Mouse (Mus musculus) heart, postnatal 14 days (tissue): Measurements from ENCODE around the gene Pgm2. TPM values are rescaled to one million over a fixed set of nuclear protein-coding genes. Genes with fewer than 3 reads are reported as not detected.

Experiments
- DNase-seq, 2 experiments: peaks; one replicate each; pipeline ENCODE4 v3.0.0; 2021 to 2022
- intact Hi-C: fragments of 180-260 bp; cut with DNase I; formaldehyde crosslinking; loops from one replicate; pipeline ENCODE4 v1.15.1; 2025
- total RNA-seq, 2 experiments: library from RNA; stranded (reverse); gene quantifications; 2 replicates each; pipeline ENCODE4 v1.2.3; 2021

The Pgm2 gene
- total RNA-seq, 2 experiments from 2014 or later, result 9.4 to 10.6 TPM

DNA sequence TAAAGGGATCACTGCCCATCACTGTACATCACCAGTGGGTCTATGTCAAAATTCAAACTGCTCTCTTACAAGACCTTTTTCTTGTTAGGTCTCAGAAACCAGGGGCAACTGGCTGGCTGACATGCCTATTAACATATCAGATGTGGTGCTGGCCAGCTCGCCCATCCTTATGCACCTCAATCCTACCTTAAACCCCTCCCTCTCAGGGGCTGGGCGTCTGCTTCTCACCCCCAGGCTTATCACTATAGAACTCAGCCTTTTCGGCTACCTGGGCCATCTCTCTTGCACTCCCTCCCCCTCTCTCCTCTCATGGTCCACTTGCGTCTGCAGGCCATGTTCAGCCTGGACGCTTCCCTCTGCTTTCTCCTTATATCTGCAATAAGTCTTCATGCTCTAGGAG, 38.8 kb downstream of the Pgm2 start:
- intact Hi-C loops, result no loop called here
- no peak for DNase-seq

- DNase-seq, result no peak
- intact Hi-C loops, result no loop called here
These were observed 41.2 kb downstream of the Pgm2 start for GRCm38 (mm10) chr5:64133901-64134300.

- intact Hi-C loops, result loop anchor here (5.0 kb wide), 1 partner anchor 131 kb away; no protein-coding TSS in a partner anchor
- DNase-seq, result peak in 1 of 2 experiments; percentile 10
These were observed 43.6 kb downstream of the Pgm2 start for GRCm38 (mm10) chr5:64136325-64136724.

DNA sequence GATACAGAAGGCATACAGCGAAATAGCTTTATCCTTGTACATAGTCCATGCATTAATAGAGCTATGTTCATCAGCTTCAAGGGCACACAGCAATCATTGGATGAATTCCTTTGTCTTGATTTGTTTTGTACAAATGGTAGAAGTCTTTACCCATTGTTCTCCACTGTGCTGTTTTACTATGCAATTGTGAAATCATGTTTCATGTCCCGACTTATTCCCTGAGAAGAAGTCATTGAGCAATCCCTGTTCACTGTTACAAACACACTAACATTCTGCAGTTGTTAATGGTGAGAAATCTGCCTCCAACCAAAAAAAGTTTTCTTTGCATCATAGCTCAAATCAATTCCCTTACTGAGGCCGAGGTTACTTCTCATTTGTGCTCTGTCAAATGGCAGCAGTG, 47.5 kb downstream of the Pgm2 start:
- DNase-seq, result no peak
- intact Hi-C loops, result no loop called here

- DNase-seq, result no peak
- intact Hi-C loops, result no loop called here
These were observed 51.6 kb downstream of the Pgm2 start for GRCm38 (mm10) chr5:64144315-64144714.

DNA sequence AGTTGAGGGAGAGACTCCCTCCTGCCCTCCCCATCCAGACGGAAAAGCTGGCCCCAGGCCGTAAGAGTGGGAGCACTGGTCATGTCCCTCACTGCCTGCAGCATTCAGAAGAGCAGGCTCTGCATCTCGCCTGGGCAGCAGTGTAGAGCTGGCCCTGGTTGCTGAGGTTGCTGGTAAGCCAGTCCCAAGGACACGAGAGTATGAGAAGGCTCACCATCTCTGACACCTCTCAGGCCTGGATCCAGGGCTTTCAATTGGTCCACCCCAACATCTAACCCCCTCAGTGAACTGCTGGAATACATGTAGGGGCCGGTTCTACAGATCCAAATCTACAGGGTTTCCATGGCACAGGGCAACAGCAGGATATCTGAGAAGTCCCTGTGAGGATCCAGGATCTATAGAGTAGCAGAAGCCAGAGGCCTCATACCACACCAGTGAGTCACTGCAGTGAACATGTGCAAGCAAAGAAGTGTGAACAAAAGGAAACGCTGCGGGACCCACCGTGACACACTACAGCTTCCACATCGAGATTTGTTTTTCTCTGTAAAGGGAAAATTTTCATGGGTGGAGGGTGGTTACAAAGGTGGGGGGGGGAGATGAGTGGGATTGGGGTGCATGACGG, 53.7 kb downstream of the Pgm2 start:
- intact Hi-C loops, result no loop called here
- DNase-seq, result no peak

- intact Hi-C loops, result no loop called here
- DNase-seq, result no peak
These were observed 56.7 kb downstream of the Pgm2 start for GRCm38 (mm10) chr5:64149184-64150127.

DNA sequence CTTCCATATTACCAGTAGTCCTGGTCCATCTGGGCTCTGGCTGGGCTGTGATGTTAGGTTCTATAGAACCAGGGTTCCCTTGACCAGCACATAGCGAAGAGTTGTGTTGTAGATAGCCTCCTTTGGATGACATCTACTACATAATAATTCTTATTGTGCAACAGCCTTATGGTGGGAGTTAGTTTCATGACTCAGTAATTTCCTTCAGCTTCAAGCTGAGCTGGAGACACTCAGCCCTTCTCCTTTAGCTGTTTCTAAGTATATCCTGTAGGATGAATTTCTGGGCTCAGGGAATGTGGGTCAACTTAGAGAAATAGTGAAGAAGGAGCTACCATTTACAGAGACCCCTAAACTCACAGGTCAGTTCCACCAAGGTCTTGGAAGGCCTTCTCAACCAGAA, 60.6 kb downstream of the Pgm2 start:
- no peak for DNase-seq
- intact Hi-C loops, result no loop called here

- intact Hi-C loops, result loop anchor here (5.0 kb wide), 1 partner anchor 249 kb away; no protein-coding TSS in a partner anchor
- peak; percentile 57 to 58 for DNase-seq
These were observed 63.3 kb downstream of the Pgm2 start, which contains the start of gene Tbc1d1 for GRCm38 (mm10) chr5:64155861-64156550. Gene Tbc1d1 (plus strand): TSS chr5:64156305.

DNA sequence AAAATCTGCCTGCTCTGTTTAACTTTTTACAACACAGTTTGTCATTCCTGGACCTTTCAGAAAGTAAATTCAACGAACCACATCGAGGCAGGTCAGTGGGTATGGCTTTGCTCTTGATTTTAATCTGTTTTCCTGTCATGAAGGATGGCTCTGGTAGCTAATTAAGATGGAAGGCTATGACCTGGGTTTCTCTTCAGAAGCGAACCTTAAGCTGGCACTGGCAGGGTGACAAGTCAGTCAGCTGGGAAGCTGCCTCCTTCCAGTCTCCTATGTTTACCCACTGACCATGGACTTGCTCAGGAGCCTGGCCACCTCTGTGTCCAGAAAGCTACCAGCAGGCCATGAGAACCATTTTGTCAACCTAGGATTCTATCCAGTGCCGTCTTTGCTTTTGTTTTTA, 63.8 kb downstream of the Pgm2 start:
- DNase-seq, result peak in 1 of 2 experiments; percentile 13
- intact Hi-C loops, result loop anchor here (5.0 kb wide), 1 partner anchor 249 kb away; no protein-coding TSS in a partner anchor

GRCm38 (mm10) chr5:64157926-64158325, 65.2 kb downstream of the Pgm2 start:
- intact Hi-C loops, result loop anchor here (5.0 kb wide), 1 partner anchor 251 kb away; no protein-coding TSS in a partner anchor
- DNase-seq, result no peak

DNA sequence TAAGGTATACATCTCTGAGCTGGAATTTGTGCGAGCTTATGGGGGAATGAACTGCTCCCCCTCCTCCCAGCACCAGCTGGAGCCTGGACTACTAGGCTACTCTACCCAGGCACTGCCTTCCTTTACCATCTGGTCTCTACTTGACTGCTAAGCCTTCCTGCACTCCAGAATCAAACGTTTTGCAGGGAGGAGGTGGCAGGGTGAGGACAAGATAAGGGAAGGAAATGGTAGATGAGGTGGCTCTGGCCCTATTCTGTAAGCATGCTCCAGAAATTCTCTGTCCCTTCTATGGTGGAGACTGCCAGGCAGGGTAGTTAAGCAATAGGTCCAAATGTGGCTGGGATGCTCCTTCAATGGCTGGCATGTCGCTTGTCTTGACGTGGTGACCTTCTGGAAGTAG, 65.8 kb downstream of the Pgm2 start:
- intact Hi-C loops, result loop anchor here (5.0 kb wide), 1 partner anchor 251 kb away; no protein-coding TSS in a partner anchor
- DNase-seq, result no peak

DNA sequence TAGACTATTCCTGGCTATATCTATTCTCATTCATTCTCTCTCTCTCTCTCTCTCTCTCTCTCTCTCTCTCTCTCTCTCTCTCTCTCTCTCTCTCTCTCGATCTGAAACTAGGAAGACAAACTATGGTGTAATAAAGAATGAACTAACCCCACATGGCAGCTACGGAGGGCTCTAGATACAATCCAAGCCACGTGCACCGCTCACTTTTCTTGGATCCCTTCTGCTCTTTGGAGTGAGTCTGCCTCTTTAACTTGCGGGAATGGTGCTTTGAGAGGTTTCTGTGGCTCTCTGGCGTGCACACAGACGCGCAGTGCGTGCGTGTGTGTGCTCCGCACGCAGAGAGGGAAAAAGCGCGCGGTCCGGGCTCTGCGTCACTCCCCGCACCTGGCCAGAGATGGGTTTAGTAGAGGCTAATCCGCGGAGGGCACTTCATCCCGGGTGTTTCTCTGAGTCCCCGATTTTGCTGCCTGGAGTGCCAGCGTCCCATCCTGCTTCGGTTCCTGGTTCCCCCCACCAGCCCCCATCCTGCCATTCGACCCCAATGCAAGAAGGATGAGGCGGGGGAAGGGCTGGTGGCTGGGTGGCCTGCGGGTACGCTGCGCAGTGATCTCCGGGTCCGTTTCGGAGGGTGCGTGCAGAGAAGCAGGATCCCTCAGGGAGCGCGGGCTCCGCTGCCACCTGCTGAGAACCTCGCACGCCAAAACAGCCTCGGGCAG, 66.5 kb downstream of the Pgm2 start:
- peak in 1 of 2 experiments; percentile 9 for DNase-seq
- intact Hi-C loops, result loop anchor here (5.0 kb wide), 1 partner anchor 252 kb away; no protein-coding TSS in a partner anchor

DNA sequence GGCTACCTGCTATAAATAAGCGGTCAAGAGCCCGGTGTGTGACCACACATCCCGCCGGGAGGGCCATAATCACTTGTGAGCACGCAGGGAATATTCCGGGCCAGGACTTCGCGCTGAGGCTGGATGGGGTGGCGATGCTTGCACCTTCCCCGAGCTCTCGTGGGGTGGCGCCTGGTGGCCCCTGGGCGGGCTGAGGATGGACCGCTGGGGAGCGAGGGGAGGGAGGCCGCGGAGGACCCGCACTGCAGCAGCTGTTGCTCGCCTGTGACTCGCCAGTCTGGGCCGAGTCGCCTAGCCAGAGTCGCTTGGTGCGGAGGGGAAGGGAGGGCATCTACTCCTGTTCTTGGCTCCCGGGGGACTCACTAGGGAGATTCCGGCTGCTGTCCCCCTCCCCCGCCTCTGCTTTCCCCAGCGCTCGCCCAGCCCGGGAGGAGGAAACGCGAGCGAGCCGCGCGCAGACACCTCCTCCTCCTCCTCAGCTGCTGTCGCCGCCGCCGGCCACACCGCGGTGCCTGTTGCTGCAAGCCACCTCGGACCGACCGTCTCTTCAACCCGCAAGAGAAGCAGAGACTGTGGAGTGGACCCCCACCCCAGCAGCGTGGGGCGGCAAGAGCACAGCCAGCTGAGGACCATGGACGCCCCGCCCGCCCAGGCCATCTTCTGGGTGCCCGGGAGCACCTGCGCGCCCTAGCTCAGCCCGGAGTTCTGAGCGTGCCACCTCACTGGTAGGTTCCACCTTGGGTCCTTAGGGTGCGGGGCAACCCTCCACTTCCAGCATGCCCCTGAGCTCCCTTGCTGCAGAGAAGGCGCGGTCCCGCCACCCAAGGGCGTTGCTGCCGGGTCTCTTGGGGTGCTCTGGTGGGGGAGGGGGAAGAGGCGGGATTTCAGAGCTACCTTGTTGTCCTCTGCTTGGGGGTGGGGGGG, 67.3 kb downstream of the Pgm2 start:
- DNase-seq, result peak; percentile 66 to 70
- intact Hi-C loops, result loop anchor here (5.0 kb wide), 1 partner anchor 253 kb away; no protein-coding TSS in a partner anchor

- intact Hi-C loops, result no loop called here
- DNase-seq, result peak in 1 of 2 experiments; percentile 10
These were observed 68.1 kb downstream of the Pgm2 start for GRCm38 (mm10) chr5:64160705-64161391.

DNA sequence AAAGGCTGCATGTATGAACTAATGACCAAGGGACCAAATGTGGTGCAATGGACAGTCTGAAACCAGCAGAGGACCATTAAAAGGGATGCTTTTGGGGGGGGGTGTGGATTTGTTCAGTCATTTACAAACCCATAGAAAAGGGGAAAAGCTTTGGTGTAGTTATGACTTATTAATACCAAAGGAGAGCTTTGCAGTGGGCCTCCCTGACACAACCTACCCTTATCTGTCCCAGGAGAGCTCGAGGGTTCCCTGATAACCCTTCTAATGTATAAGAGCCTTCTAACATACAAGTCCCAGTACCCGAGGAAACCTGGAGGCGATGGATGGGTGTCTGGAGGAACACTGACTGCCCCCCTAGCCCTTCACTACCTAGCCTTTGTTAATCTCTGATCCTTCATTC, 69.2 kb downstream of the Pgm2 start:
- DNase-seq, result no peak
- intact Hi-C loops, result no loop called here

- no peak for DNase-seq
- intact Hi-C loops, result no loop called here
These were observed 69.8 kb downstream of the Pgm2 start for GRCm38 (mm10) chr5:64162582-64162981.

GRCm38 (mm10) chr5:64164414-64164813, 71.7 kb downstream of the Pgm2 start:
- intact Hi-C loops, result no loop called here
- DNase-seq, result no peak
